Comparison of ENCODE assay signal across 30 mouse cellular contexts in the genomic region with DNA sequence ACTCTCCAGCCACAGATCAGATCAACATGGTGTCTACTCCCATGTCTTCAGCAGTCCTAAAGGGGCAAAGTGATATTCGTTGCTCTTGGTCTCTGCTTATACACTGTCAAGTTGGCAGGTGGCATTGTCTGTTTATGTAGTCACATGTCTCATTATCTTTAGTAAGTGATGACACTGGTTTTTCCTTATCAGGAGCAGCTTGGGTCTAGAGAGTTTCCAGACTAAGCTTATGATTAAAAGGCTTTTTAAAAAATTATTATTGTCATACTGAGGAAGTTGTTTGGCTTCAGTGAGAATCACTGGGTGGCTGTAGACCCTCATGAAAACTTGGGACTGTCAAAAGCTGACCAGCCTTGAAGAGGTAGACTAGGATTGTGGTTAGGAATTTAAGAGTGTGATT. TPM values are rescaled to one million over a fixed set of nuclear protein-coding genes. Genes with fewer than 3 reads are reported as not detected.
"Had no signal": no experiment of that assay in that cellular context is flagged by ENCODE, and none has a peak within 500 bp of the region (broad histone marks: within the 10 kb centered on the region; RNA-seq: fewer than 3 reads in every experiment).

A gene (minus strand): TSS at position 101 of the 400 bp plus-strand sequence.

- H3K4me1 ChIP-seq: limb, embryonic 10.5 days; limb, embryonic 13.5 days; liver, embryonic 13.5 days; midbrain, embryonic 10.5 days; midbrain, embryonic 13.5 days; neural tube, embryonic 13.5 days had no signal

- ATAC-seq: hindbrain, embryonic 16.5 days; liver, postnatal 0 days; lung, postnatal 0 days; midbrain, embryonic 13.5 days; midbrain, embryonic 16.5 days had no signal

- H3K9ac ChIP-seq: limb, embryonic 13.5 days; liver, embryonic 13.5 days; liver, postnatal 0 days; lung, embryonic 14.5 days; midbrain, embryonic 13.5 days; neural tube, embryonic 13.5 days had no signal

- H3K27ac ChIP-seq: limb, embryonic 10.5 days; limb, embryonic 13.5 days; liver, embryonic 13.5 days; macrophage; midbrain, embryonic 10.5 days; midbrain, embryonic 13.5 days; neural tube, embryonic 13.5 days had no signal

- H3K4me3 ChIP-seq: limb, embryonic 10.5 days; limb, embryonic 13.5 days; liver, embryonic 13.5 days; midbrain, embryonic 10.5 days; midbrain, embryonic 13.5 days; myocyte; neural tube, embryonic 13.5 days had no signal

- H3K36me3 ChIP-seq: limb, embryonic 10.5 days; limb, embryonic 13.5 days; liver, embryonic 13.5 days; midbrain, embryonic 10.5 days; midbrain, embryonic 13.5 days; neural tube, embryonic 13.5 days had no signal

- H3K27me3 ChIP-seq: limb, embryonic 13.5 days; liver, embryonic 13.5 days; midbrain, embryonic 13.5 days; neural tube, embryonic 13.5 days had no signal

- DNase-seq: kidney, adult 18-20 months; kidney, adult 9 months; kidney, postnatal 14 days; kidney, postnatal 4 days; layer of hippocampus, adult 9-11 months; liver; liver, embryonic 13.5 days; liver, postnatal 0 days; lung, embryonic 14.5 days; retina, postnatal 1 day; right cerebral cortex, postnatal 25 days; spleen, adult 18-20 months; thymus, postnatal 25 days had no signal

- H3K9me3 ChIP-seq: limb, embryonic 10.5 days; limb, embryonic 13.5 days; liver, embryonic 13.5 days; midbrain, embryonic 10.5 days; midbrain, embryonic 13.5 days; neural tube, embryonic 13.5 days had no signal

- H3K4me2 ChIP-seq: limb, embryonic 13.5 days; liver, embryonic 13.5 days; lung, embryonic 14.5 days; midbrain, embryonic 13.5 days; neural tube, embryonic 13.5 days had no signal

RNA-seq across cellular contexts. Expression of the gene that starts here (rescaled TPM):
- total RNA-seq: layer of hippocampus, adult 18-20 months; layer of hippocampus, postnatal 25 days; left cerebral cortex, adult 18-20 months; megakaryocyte, adult 5-6 weeks; monocyte, adult 5-6 weeks; neutrophil, adult 5-6 weeks had no signal
- polyA plus RNA-seq: limb, embryonic 10.5 days; limb, embryonic 13.5 days; liver, embryonic 13.5 days; liver, postnatal 0 days; lung, embryonic 14.5 days; lung, postnatal 0 days; macrophage; midbrain, embryonic 10.5 days; midbrain, embryonic 13.5 days; neural tube, embryonic 13.5 days; stomach, embryonic 14.5 days had no signal
